Mouse (Mus musculus) adrenal gland, adult (tissue): ENCODE measurements around the gene Catsperz.

ENCODE experiments used
- DNase-seq, 2 experiments: peaks; one replicate each; pipeline ENCODE4 v3.0.0; 2022 to 2023; ENCODE audit warnings: low spot score in 1 of 2; ENCODE audit not compliant: inconsistent age in 2 of 2

Gene Catsperz

GRCm38 (mm10) chr19:6948186-6948585 lies 23.0 kb upstream of the Catsperz start:
- DNase-seq = no peak

GRCm38 (mm10) chr19:6947742-6948141 lies 22.6 kb upstream of the Catsperz start:
- no peak for DNase-seq

GRCm38 (mm10) chr19:6943709-6944108 lies 18.5 kb upstream of the Catsperz start:
- peak in 1 of 2 experiments; percentile 47 for DNase-seq

- DNase-seq = no peak
Observed at GRCm38 (mm10) chr19:6942764-6943163, 17.6 kb upstream of the Catsperz start.

GRCm38 (mm10) chr19:6942249-6942691 lies 17.1 kb upstream of the Catsperz start, which contains the start of gene Gpr137:
TSS of gene Gpr137 (minus strand) at chr19:6942480.
- DNase-seq = peak; percentile 98 to 99

- DNase-seq = peak; percentile 94 to 99
Observed at GRCm38 (mm10) chr19:6941372-6942248, 16.4 kb upstream of the Catsperz start, which contains the start of gene Bad. TSS of gene Bad (plus strand) at chr19:6941861.

GRCm38 (mm10) chr19:6940396-6941351 lies 15.5 kb upstream of the Catsperz start:
- DNase-seq = peak in 1 of 2 experiments; percentile 62

- DNase-seq = no peak
Observed at GRCm38 (mm10) chr19:6939106-6940002, 14.2 kb upstream of the Catsperz start.

- DNase-seq = peak in 1 of 2 experiments; percentile 63
Observed at GRCm38 (mm10) chr19:6937541-6938465, 12.6 kb upstream of the Catsperz start.

GRCm38 (mm10) chr19:6936299-6936698 lies 11.1 kb upstream of the Catsperz start:
- DNase-seq = peak in 1 of 2 experiments; percentile 65

- no peak for DNase-seq
Observed at GRCm38 (mm10) chr19:6934195-6934977, 9.2 kb upstream of the Catsperz start, which contains the start of gene Kcnk4. TSS of gene Kcnk4 (minus strand) at chr19:6934515.

GRCm38 (mm10) chr19:6933436-6934194 lies 8.4 kb upstream of the Catsperz start:
- peak in 1 of 2 experiments; percentile 61 for DNase-seq

- no peak for DNase-seq
Observed at GRCm38 (mm10) chr19:6933102-6933435, 7.9 kb upstream of the Catsperz start.

- peak in 1 of 2 experiments; percentile 46 for DNase-seq
Observed at GRCm38 (mm10) chr19:6932018-6932417, 6.8 kb upstream of the Catsperz start.

GRCm38 (mm10) chr19:6931002-6931401 lies 5.8 kb upstream of the Catsperz start:
- DNase-seq = no peak

- no peak for DNase-seq
Observed at GRCm38 (mm10) chr19:6928080-6928479, 2.9 kb upstream of the Catsperz start.

GRCm38 (mm10) chr19:6926559-6927255 lies 1.5 kb upstream of the Catsperz start:
- peak in 1 of 2 experiments; percentile 74 for DNase-seq
